Mouse (Mus musculus) lung, embryonic 15.5 days (tissue): ENCODE measurements around the gene Pptc7. TPM values are rescaled to one million over a fixed set of nuclear protein-coding genes. Genes with fewer than 3 reads are reported as not detected.

Experiments
- ATAC-seq: fragments of 200-750 bp; cut with Nextera tagmentation; 2 replicates; pipeline ENCODE4 v1.8.0; 2017; ENCODE audit warnings: moderate number of reproducible peaks, borderline replicate concordance; ENCODE audit not compliant: low FRiP score, low TSS enrichment; ENCODE audit errors: extremely low read depth
- H3K27ac ChIP-seq: fragments of 300-500 bp; sonication (generic); 2 replicates; pipeline ENCODE4 v1.5.1; 2015; ENCODE audit warnings: moderate library complexity, mild to moderate bottlenecking, inconsistent platforms
- H3K27me3 ChIP-seq: fragments of 300-500 bp; sonication (generic); 2 replicates; pipeline ENCODE4 v1.6.1; 2015; ENCODE audit warnings: inconsistent platforms
- H3K36me3 ChIP-seq: fragments of 300-500 bp; sonication (generic); 2 replicates; pipeline ENCODE4 v1.6.1; 2015; ENCODE audit warnings: inconsistent platforms
- H3K4me1 ChIP-seq: fragments of 300-500 bp; sonication (generic); 2 replicates; pipeline ENCODE4 v1.6.1; 2015; ENCODE audit warnings: inconsistent platforms
- H3K4me2 ChIP-seq: fragments of 300-500 bp; sonication (generic); 2 replicates; pipeline ENCODE4 v1.6.1; 2015; ENCODE audit warnings: inconsistent platforms, mild to moderate bottlenecking, moderate library complexity
- H3K4me3 ChIP-seq: fragments of 300-500 bp; sonication (generic); 2 replicates; pipeline ENCODE4 v1.5.1; 2015; ENCODE audit warnings: mild to moderate bottlenecking, inconsistent platforms
- H3K9ac ChIP-seq: fragments of 300-500 bp; sonication (generic); 2 replicates; pipeline ENCODE4 v1.6.1; 2015; ENCODE audit warnings: inconsistent platforms
- H3K9me3 ChIP-seq: fragments of 300-500 bp; sonication (generic); 2 replicates; pipeline ENCODE4 v1.6.1; 2016; ENCODE audit warnings: inconsistent platforms
- WGBS: fragments of 180-500 bp; shearing (Covaris S2); methylation state at CpG from one replicate; pipeline ENCODE4 v1.1.7; 2015; 5-methylcytosine and 5-hydroxymethylcytosine counted together
- polyA plus RNA-seq: library from polyadenylated mRNA; unstranded; fragments of >200 nt; fragmentation: Nextera tagmentation; extraction: Ambion mirVana; gene quantifications from 2 replicates; pipeline ENCODE4 v1.2.1, GENCODE M21; 2015

Pptc7 gene
- polyA plus RNA-seq, 1 experiment from 2014 or later = 8.7 TPM

GRCm38 (mm10) chr5:122287026-122287425 lies 2.9 kb downstream of the Pptc7 start:
- WGBS = 81% methylated on average over 4 of the region's 4 CpGs
- Histone ChIP-seq H3K27ac (no peak overlapping the region), H3K9me3 (no peaks in the 10 kb centered on the region), H3K4me1 (peaks cover 31% of the 10 kb centered on the region), H3K9ac (no peak overlapping the region), H3K27me3 (no peaks in the 10 kb centered on the region), H3K4me3 (no peak overlapping the region), H3K4me2 (no peak overlapping the region), H3K36me3 (no peaks in the 10 kb centered on the region; the same call in 1 of the 2 replicates)
- no peak for ATAC-seq

GRCm38 (mm10) chr5:122288147-122288811 lies 4.1 kb downstream of the Pptc7 start:
- H3K27me3 ChIP-seq = no peaks in the 10 kb centered on the region
- H3K9me3 ChIP-seq = no peaks in the 10 kb centered on the region
- no peaks in the 10 kb centered on the region; the same call in 1 of the 2 replicates for H3K36me3 ChIP-seq
- no peak for ATAC-seq
- H3K9ac ChIP-seq = no peak overlapping the region
- H3K4me2 ChIP-seq = no peak overlapping the region
- no peak overlapping the region for H3K27ac ChIP-seq
- H3K4me1 ChIP-seq = peaks cover 44% of the 10 kb centered on the region
- no peak overlapping the region for H3K4me3 ChIP-seq
- 86% methylated on average over 4 of the region's 4 CpGs for WGBS

- H3K36me3 ChIP-seq = no peaks in the 10 kb centered on the region; the same call in 1 of the 2 replicates
- peak overlapping the region; percentile 79 for H3K27ac ChIP-seq
- no peak overlapping the region for H3K4me2 ChIP-seq
- peaks cover 44% of the 10 kb centered on the region for H3K4me1 ChIP-seq
- H3K4me3 ChIP-seq = no peak overlapping the region
- no peak overlapping the region for H3K9ac ChIP-seq
- 58% methylated on average over 6 of the region's 6 CpGs for WGBS
- H3K27me3 ChIP-seq = no peaks in the 10 kb centered on the region
- ATAC-seq = no peak
- no peaks in the 10 kb centered on the region for H3K9me3 ChIP-seq
These were observed 7.0 kb downstream of the Pptc7 start for GRCm38 (mm10) chr5:122291149-122291548.

- Histone ChIP-seq H3K9ac (no peak overlapping the region), H3K4me1 (peaks cover 42% of the 10 kb centered on the region), H3K27me3 (no peaks in the 10 kb centered on the region), H3K9me3 (no peaks in the 10 kb centered on the region), H3K27ac (peak overlapping the region; percentile 79), H3K4me2 (0 out of 2 replicates have a peak overlapping the region, but pooled peaks have one; percentile 21), H3K36me3 (no peaks in the 10 kb centered on the region; the same call in 1 of the 2 replicates), H3K4me3 (no peak overlapping the region)
- WGBS = 47% methylated on average over 17 of the region's 17 CpGs
- no peak for ATAC-seq
These were observed 7.6 kb downstream of the Pptc7 start for GRCm38 (mm10) chr5:122291553-122292339.

GRCm38 (mm10) chr5:122293131-122293530 lies 9.0 kb downstream of the Pptc7 start:
- H3K27ac ChIP-seq = no peak overlapping the region
- ATAC-seq = no peak
- H3K4me1 ChIP-seq = peaks cover 39% of the 10 kb centered on the region
- no peaks in the 10 kb centered on the region; the same call in 1 of the 2 replicates for H3K36me3 ChIP-seq
- no peak overlapping the region for H3K4me3 ChIP-seq
- H3K4me2 ChIP-seq = no peak overlapping the region
- H3K27me3 ChIP-seq = no peaks in the 10 kb centered on the region
- 68% methylated on average over 6 of the region's 6 CpGs for WGBS
- H3K9me3 ChIP-seq = no peaks in the 10 kb centered on the region
- no peak overlapping the region for H3K9ac ChIP-seq

- no peak overlapping the region for H3K27ac ChIP-seq
- no peak overlapping the region for H3K4me3 ChIP-seq
- no peak overlapping the region for H3K9ac ChIP-seq
- H3K27me3 ChIP-seq = no peaks in the 10 kb centered on the region
- no peaks in the 10 kb centered on the region for H3K36me3 ChIP-seq
- WGBS = 80% methylated on average over 3 of the region's 3 CpGs
- ATAC-seq = no peak
- H3K4me2 ChIP-seq = no peak overlapping the region
- H3K4me1 ChIP-seq = peaks cover 39% of the 10 kb centered on the region
- H3K9me3 ChIP-seq = no peaks in the 10 kb centered on the region
These were observed 10.1 kb downstream of the Pptc7 start for GRCm38 (mm10) chr5:122294219-122294735.

- H3K4me3 ChIP-seq = no peak overlapping the region
- no peaks in the 10 kb centered on the region for H3K27me3 ChIP-seq
- no peaks in the 10 kb centered on the region for H3K9me3 ChIP-seq
- no peak overlapping the region for H3K27ac ChIP-seq
- H3K4me1 ChIP-seq = peaks cover 39% of the 10 kb centered on the region
- no peak overlapping the region for H3K4me2 ChIP-seq
- H3K36me3 ChIP-seq = peaks cover 3% of the 10 kb centered on the region; the same call in 1 of the 2 replicates
- H3K9ac ChIP-seq = no peak overlapping the region
- peak; percentile 40; the same call in 1 of the 2 replicates for ATAC-seq
- 59% methylated on average over 14 of the region's 14 CpGs for WGBS
These were observed 11.2 kb downstream of the Pptc7 start for GRCm38 (mm10) chr5:122295113-122295935.

GRCm38 (mm10) chr5:122300071-122300518 lies 15.9 kb downstream of the Pptc7 start:
- Histone ChIP-seq H3K27me3 (no peaks in the 10 kb centered on the region), H3K36me3 (peaks cover 4% of the 10 kb centered on the region; the same call in 1 of the 2 replicates), H3K9ac (no peak overlapping the region), H3K4me1 (peaks cover 32% of the 10 kb centered on the region), H3K9me3 (no peaks in the 10 kb centered on the region), H3K27ac (no peak overlapping the region), H3K4me3 (no peak overlapping the region), H3K4me2 (no peak overlapping the region)
- 94% methylated on average over 6 of the region's 6 CpGs for WGBS
- ATAC-seq = no peak

GRCm38 (mm10) chr5:122302810-122303745 lies 18.9 kb downstream of the Pptc7 start:
- Histone ChIP-seq H3K4me3 (no peak overlapping the region), H3K9me3 (no peaks in the 10 kb centered on the region), H3K9ac (no peak overlapping the region), H3K4me2 (no peak overlapping the region), H3K27me3 (no peaks in the 10 kb centered on the region), H3K36me3 (peaks cover 4% of the 10 kb centered on the region; the same call in 1 of the 2 replicates), H3K4me1 (peaks cover 25% of the 10 kb centered on the region), H3K27ac (no peak overlapping the region)
- no peak for ATAC-seq
- 60% methylated on average over 17 of the region's 17 CpGs for WGBS

- 78% methylated on average over 7 of the region's 7 CpGs for WGBS
- Histone ChIP-seq H3K9me3 (no peaks in the 10 kb centered on the region), H3K27me3 (no peaks in the 10 kb centered on the region), H3K9ac (no peak overlapping the region), H3K4me1 (peaks cover 25% of the 10 kb centered on the region), H3K4me2 (no peak overlapping the region), H3K4me3 (no peak overlapping the region), H3K36me3 (peaks cover 7% of the 10 kb centered on the region; the same call in 1 of the 2 replicates), H3K27ac (peak overlapping the region; percentile 47; the same call in 1 of the 2 replicates)
- no peak for ATAC-seq
These were observed 19.8 kb downstream of the Pptc7 start for GRCm38 (mm10) chr5:122303937-122304336.
